Mouse (Mus musculus) kidney, embryonic 16.5 days (tissue): ENCODE measurements around the gene Wdr81. TPM values are rescaled to one million over a fixed set of nuclear protein-coding genes. Genes with fewer than 3 reads are reported as not detected.

Source experiments
- microRNA counts: library from miRNA; unstranded; fragments of <30 nt; microRNA quantifications from one replicate; lab custom pipeline; 2016
- microRNA-seq: library from miRNA; unstranded; fragments of <30 nt; microRNA quantifications from one replicate; pipeline ENCODE4, GENCODE M21; 2016
- polyA plus RNA-seq: library from polyadenylated mRNA; unstranded; fragments of >200 nt; fragmentation: Nextera tagmentation; extraction: Ambion mirVana; gene quantifications from 2 replicates; pipeline ENCODE4 v1.2.1, GENCODE M21; 2015

Gene Wdr81
- polyA plus RNA-seq, 1 experiment from 2014 or later: 7.2 TPM

MicroRNAs within 50 kb of the gene (microRNA counts, 519-probe panel; counts per million panel counts)
- microRNA mmu-miR-22 (lab: Ali Mortazavi, UCI): 4,412 counts per million, percentile 93 among the panel's probes with 10 or more counts

Small RNA genes lying within 50 kb of the gene (microRNA-seq; reads per million reads assigned to microRNA genes)
- 4,630 reads per million, percentile 92 among the genes with 10 or more reads in this experiment for gene Mir22

Other genes starting within 250 kb of the Wdr81 start
- gene Rpa1, start 106.4 kb downstream of the Wdr81 start, polyA plus RNA-seq: 119 and 129 TPM in 2 replicates
- gene Smyd4, start 106.3 kb downstream of the Wdr81 start, polyA plus RNA-seq: 14.9 and 15.3 TPM in 2 replicates
- 121 and 127 TPM in 2 replicates for gene Serpinf1, start 32.0 kb downstream of the Wdr81 start, polyA plus RNA-seq
- 57.8 and 60.2 TPM in 2 replicates for gene Serpinf2, start 15.1 kb downstream of the Wdr81 start, polyA plus RNA-seq
- gene Tlcd2, start 7.0 kb upstream of the Wdr81 start, polyA plus RNA-seq: 26.8 and 27.1 TPM in 2 replicates
- gene Prpf8, start 32.1 kb upstream of the Wdr81 start, polyA plus RNA-seq: 64.0 and 66.2 TPM in 2 replicates
- 1.7 and 2.0 TPM in 2 replicates for gene Rilp, start 55.4 kb upstream of the Wdr81 start, polyA plus RNA-seq
- 19.2 and 19.5 TPM in 2 replicates for gene Scarf1, start 58.8 kb upstream of the Wdr81 start, polyA plus RNA-seq
- 9.4 and 9.7 TPM in 2 replicates for gene Slc43a2, start 77.0 kb upstream of the Wdr81 start, polyA plus RNA-seq
- 70.4 and 72.1 TPM in 2 replicates for gene Pitpna, start 133.4 kb upstream of the Wdr81 start, polyA plus RNA-seq
- 33.2 and 34.2 TPM in 2 replicates for gene Inpp5k, start 176.3 kb upstream of the Wdr81 start, polyA plus RNA-seq
- 83.0 and 85.9 TPM in 2 replicates for gene Myo1c, start 195.8 kb upstream of the Wdr81 start, polyA plus RNA-seq
- 133 and 136 TPM in 2 replicates for gene Crk, start 224.5 kb upstream of the Wdr81 start, polyA plus RNA-seq